Mouse (Mus musculus) left cerebral cortex, adult 18-20 months (tissue): ENCODE measurements at regions not wholly inside any gene's neighbourhood (a gene's known extent, or its start where the extent isn't known, plus 50 kb on each side); places are given as distances from the start of the nearest gene placed in this dataset.

Source experiments
- DNase-seq, 2 experiments: peaks; one replicate each; pipeline ENCODE4 v3.0.0; 2021 to 2022; ENCODE audit warnings: low spot score in 2 of 2, mixed read lengths in 1 of 2

DNA sequence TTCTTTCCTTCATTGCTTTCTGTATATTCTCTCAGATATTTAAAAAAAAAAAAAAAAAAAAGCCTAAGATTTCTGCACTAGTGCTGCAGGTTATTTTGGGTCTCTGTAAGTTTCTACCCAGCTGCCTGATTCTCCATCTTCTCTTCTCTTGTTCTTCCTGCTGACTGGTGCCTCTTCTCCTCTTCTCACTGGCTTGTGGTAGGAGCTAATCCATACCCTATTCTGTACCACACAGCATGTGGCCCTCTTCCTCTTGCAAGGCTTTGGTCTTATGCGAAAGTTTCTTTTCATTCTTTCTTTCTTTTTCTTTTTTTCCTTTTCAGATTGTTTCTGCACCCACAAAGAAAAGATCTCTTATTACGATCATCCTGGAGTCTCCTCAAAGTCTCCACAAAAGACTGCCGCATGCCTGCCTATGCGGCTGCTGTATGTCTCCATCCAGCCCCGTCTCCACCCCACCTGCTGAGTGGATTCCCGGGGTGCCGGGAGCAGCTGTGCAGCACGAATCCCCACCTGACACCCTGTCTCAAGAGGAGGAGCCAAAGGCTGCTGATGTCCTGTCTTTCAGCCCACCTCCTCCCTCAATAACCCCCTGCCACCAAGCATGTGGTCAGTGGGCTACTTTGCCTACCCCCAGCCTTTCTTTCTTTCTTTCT, 66.3 kb downstream of the Ythdf1 start:
- no peak for DNase-seq

- DNase-seq, result no peak
Observed at GRCm38 (mm10) chr2:180847497-180847896, 70.8 kb upstream of the Bhlhe23 start.

GRCm38 (mm10) chr2:180845011-180845410, 68.3 kb upstream of the Bhlhe23 start:
- DNase-seq, result no peak

GRCm38 (mm10) chr2:180843669-180844068, 67.0 kb upstream of the Bhlhe23 start:
- DNase-seq, result no peak

GRCm38 (mm10) chr2:180839126-180839525, 62.4 kb upstream of the Bhlhe23 start:
- no peak for DNase-seq

GRCm38 (mm10) chr2:180837996-180838395, 61.3 kb upstream of the Bhlhe23 start:
- no peak for DNase-seq

GRCm38 (mm10) chr2:180837318-180837920, 60.7 kb upstream of the Bhlhe23 start:
- DNase-seq, result peak in 1 of 2 experiments; percentile 24

DNA sequence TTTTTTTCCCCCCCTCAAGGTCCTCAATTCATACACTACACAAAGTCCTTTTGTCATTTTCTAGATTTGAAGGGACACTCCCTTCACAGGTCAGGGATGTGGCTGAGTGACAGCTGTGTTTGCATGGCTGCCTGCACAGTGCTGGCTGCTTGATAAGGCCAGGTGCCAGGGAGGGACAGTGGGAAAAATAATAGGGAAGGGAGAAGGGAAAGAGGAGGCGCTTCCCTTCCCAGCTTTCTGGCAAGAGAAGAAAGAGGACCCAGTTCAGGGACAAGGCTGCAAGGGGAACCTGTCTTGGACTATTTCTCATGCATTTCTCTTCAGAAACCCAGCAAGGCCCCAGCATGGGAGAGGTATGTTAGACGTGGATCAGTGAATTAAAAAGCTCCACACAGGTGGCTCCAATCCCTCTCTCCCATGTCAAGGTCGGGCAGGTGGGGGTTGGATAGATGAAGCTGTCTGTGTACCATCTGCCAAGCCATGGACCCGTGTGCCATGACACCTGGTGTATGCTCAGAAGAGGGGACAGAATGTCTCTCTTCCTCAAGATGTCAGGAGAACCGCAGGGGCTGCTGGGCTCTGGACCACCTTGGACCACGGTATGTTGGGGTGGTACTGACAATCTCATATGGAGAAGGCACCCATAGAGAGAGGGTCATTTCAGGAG, 59.4 kb upstream of the Bhlhe23 start:
- DNase-seq, result no peak

- no peak for DNase-seq
Observed at GRCm38 (mm10) chr2:180832711-180833110, 56.0 kb upstream of the Bhlhe23 start.

- DNase-seq, result no peak
Observed at GRCm38 (mm10) chr2:180830607-180831006, 53.9 kb upstream of the Bhlhe23 start.

DNA sequence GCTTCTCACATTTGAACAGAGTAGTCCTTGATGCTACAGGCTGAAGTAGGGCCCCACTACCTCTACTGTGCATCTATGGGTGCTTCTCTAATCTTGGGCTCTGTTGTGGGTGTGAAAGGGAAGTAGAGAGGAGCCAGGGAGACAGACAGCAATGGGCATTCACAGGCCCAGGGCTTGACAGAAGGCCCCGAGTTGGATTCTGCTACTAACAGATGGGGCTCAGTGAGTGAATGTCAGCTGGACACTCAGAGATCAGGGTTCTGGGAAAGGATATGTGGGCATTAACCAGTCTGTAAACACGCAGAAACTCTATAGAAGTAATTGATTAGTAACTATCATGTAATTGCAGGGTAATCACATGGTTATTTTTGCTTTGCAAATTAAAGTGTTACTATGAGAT, 51.4 kb upstream of the Bhlhe23 start:
- no peak for DNase-seq

- no peak for DNase-seq
Observed at GRCm38 (mm10) chr2:180826742-180827141, 50.0 kb upstream of the Bhlhe23 start.
